Mouse (Mus musculus) myocyte (in vitro differentiated cells): Measurements from ENCODE around the gene C030005K15Rik. TPM values are rescaled to one million over a fixed set of nuclear protein-coding genes. Genes with fewer than 3 reads are reported as not detected.

ENCODE experiments used
- H3K27me3 ChIP-seq: one replicate; pipeline ENCODE4 v1.6.1; 2011; ENCODE audit not compliant: control insufficient read depth, insufficient read depth, insufficient read length
- H3K36me3 ChIP-seq: one replicate; pipeline ENCODE4 v1.6.1; 2011; ENCODE audit not compliant: control insufficient read depth, insufficient read depth
- H3K4me2 ChIP-seq: one replicate; pipeline ENCODE4 v1.6.1; 2011; ENCODE audit warnings: low read depth, control low read depth
- H3K4me3 ChIP-seq: one replicate; pipeline ENCODE4 v1.5.1; 2011; ENCODE audit warnings: mild to moderate bottlenecking, control low read depth, moderate library complexity
- H3K79me2 ChIP-seq: one replicate; pipeline ENCODE4 v1.6.1; 2011; ENCODE audit not compliant: control insufficient read depth, insufficient read depth
- H3ac ChIP-seq: one replicate; pipeline ENCODE4 v1.6.1; 2011; ENCODE audit not compliant: control insufficient read depth, insufficient read length
- CEBPB ChIP-seq: IDR thresholded peaks from 2 replicates; pipeline ENCODE4 v1.6.1; 2011; ENCODE audit warnings: mild to moderate bottlenecking, moderate library complexity; ENCODE audit not compliant: poor library complexity, insufficient read depth, severe bottlenecking
- E2F4 ChIP-seq: IDR thresholded peaks from one replicate; pipeline ENCODE4 v1.6.1; 2011; ENCODE audit warnings: mild to moderate bottlenecking, control low read depth, moderate library complexity; ENCODE audit not compliant: insufficient read depth
- MAX ChIP-seq: IDR thresholded peaks from one replicate; pipeline ENCODE4 v1.6.1; 2011; ENCODE audit warnings: low read depth, mild to moderate bottlenecking, control low read depth
- MYOD1 ChIP-seq, 3 experiments: IDR thresholded peaks; one replicate each; pipeline ENCODE4 v1.6.1; 2011; ENCODE audit warnings: control low read depth in 2 of 3, low read depth in 2 of 3, mild to moderate bottlenecking in 2 of 3, moderate library complexity in 1 of 3; ENCODE audit not compliant: insufficient read length in 2 of 3, control insufficient read depth in 1 of 3
- MYOG ChIP-seq, 3 experiments: IDR thresholded peaks; one replicate each; pipeline ENCODE4 v1.6.1; 2011; ENCODE audit warnings: control low read depth in 2 of 3, low read depth in 2 of 3, mild to moderate bottlenecking in 2 of 3; ENCODE audit not compliant: insufficient read length in 2 of 3, control insufficient read depth in 1 of 3, insufficient read depth in 1 of 3
- POLR2A ChIP-seq: IDR thresholded peaks from one replicate; pipeline ENCODE4 v1.6.1; 2011; ENCODE audit warnings: low read depth, mild to moderate bottlenecking, control low read depth, moderate library complexity; ENCODE audit not compliant: insufficient read length
- POLR2AphosphoS2 ChIP-seq: IDR thresholded peaks from one replicate; pipeline ENCODE4 v1.6.1; 2011; ENCODE audit warnings: low read depth, control low read depth; ENCODE audit not compliant: insufficient read length
- REST ChIP-seq: IDR thresholded peaks from one replicate; pipeline ENCODE4 v1.6.1; 2011; ENCODE audit warnings: mild to moderate bottlenecking, control low read depth, moderate library complexity; ENCODE audit not compliant: insufficient read depth, insufficient read length
- SRF ChIP-seq: IDR thresholded peaks from one replicate; pipeline ENCODE4 v1.6.1; 2011; ENCODE audit warnings: low read depth; ENCODE audit not compliant: control insufficient read depth, insufficient read length
- TCF12 ChIP-seq: IDR thresholded peaks from one replicate; pipeline ENCODE4 v1.6.1; 2011; ENCODE audit warnings: mild to moderate bottlenecking, control low read depth; ENCODE audit not compliant: poor library complexity, insufficient read depth, severe bottlenecking
- TCF3 ChIP-seq: IDR thresholded peaks from one replicate; pipeline ENCODE4 v1.6.1; 2011; ENCODE audit warnings: low read depth, control low read depth; ENCODE audit not compliant: insufficient read length
- USF1 ChIP-seq: IDR thresholded peaks from one replicate; pipeline ENCODE4 v1.6.1; 2011; ENCODE audit warnings: low read depth, mild to moderate bottlenecking, control low read depth, moderate library complexity
- polyA plus RNA-seq: library from polyadenylated mRNA; unstranded; fragments of >200 nt; fragmentation: generic; extraction: Trizol; gene quantifications from one replicate; pipeline ENCODE4 v1.2.1, GENCODE M21; 2012; ENCODE audit warnings: missing spikeins

The C030005K15Rik gene
- polyA plus RNA-seq, 1 experiment = not detected

DNA sequence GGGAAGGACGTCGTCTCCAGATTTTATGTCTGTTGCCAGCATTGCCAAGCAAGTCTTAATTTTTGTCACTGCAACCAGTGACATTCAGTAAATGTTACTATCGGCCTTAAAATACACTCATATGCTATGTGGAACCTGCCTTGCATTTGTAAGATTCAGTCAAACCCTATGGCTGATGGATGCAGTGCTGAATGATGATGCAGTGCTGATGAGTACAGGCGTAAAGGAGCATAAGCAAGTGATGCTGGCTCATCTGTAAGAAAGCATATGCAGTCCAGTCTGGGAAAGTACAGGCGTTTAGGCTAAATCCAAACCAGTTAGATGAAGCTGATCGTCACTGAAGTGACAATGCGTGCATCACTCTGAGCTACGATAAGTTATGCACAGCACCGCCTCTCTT lies 3.8 kb downstream of the C030005K15Rik start:
- H3K36me3 ChIP-seq = no peaks in the 10 kb centered on the region

DNA sequence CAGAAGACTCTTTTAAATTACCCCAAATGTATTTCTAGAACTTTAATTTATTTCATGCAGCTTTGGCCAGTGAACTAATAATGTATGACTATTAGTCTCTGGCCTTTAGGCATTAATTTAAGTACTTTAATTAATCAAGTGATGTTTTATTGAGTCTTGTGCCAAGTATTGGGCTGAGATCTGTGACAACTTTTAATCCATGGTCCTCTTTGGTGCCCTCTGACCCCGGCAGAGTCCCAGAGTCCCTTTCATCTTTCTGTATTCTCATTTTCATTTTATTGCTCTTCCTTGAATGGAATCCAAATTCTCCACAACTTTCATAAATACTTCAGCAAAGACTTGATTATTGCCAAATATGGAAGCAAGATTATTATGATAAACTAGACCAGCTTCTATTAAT lies 5.9 kb downstream of the C030005K15Rik start:
- H3K79me2 ChIP-seq = no peaks in the 10 kb centered on the region
- no peaks in the 10 kb centered on the region for H3K27me3 ChIP-seq
- no peak overlapping the region for H3K4me3 ChIP-seq
- no peak overlapping the region for H3ac ChIP-seq
- no peaks in the 10 kb centered on the region for H3K36me3 ChIP-seq
- no peak overlapping the region for H3K4me2 ChIP-seq
- no peak for TF ChIP-seq POLR2AphosphoS2
- no peak for TF ChIP-seq E2F4
- no peak for TF ChIP-seq TCF3
- TF ChIP-seq REST = no peak
- TF ChIP-seq SRF = no peak
- TF ChIP-seq CEBPB = no peak
- no peak for TF ChIP-seq USF1
- no peak for TF ChIP-seq MAX
- no peak for TF ChIP-seq MYOG (IDR thresholded peaks at IDR 0.05; ENCODE audit: control insufficient read depth in 1 of 3, insufficient read depth in 1 of 3, insufficient read length in 2 of 3, low read depth in 2 of 3)
- no peak for TF ChIP-seq TCF12
- no peak for TF ChIP-seq MYOD1 (IDR thresholded peaks at IDR 0.05; ENCODE audit: control insufficient read depth in 1 of 3, insufficient read length in 2 of 3, low read depth in 2 of 3)
- no peak for TF ChIP-seq POLR2A

More for the DNA sequence above, 3.8 kb downstream of the C030005K15Rik start:
- Histone ChIP-seq H3ac (no peak overlapping the region), H3K79me2 (no peaks in the 10 kb centered on the region), H3K27me3 (no peaks in the 10 kb centered on the region), H3K4me2 (no peak overlapping the region), H3K4me3 (no peak overlapping the region)
- TF ChIP-seq USF1 (no peak), POLR2AphosphoS2 (no peak)

DNA sequence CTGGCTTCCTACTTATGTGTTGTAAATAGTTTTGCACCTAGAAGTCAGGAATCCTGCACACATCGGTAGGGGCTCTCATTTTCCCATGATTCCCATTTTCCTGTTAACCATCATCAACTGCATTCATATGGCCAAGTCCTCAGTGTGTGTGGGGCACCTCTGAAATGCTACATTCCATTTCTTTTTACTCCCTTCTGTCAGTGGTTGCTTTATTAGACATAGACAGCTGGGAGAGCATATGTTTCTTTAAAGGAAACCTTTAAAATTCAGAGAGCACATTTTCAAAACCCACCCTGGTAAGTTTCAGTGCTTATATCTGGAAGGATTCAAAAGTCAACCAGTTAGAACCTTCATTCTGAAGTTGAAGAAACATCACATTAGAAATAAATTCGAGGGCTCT lies 8.5 kb downstream of the C030005K15Rik start:
- Histone ChIP-seq H3K27me3 (no peaks in the 10 kb centered on the region), H3K79me2 (no peaks in the 10 kb centered on the region), H3K36me3 (no peaks in the 10 kb centered on the region), H3K4me2 (no peak overlapping the region), H3K4me3 (no peak overlapping the region), H3ac (no peak overlapping the region)
- TF ChIP-seq MYOG (IDR thresholded peaks at IDR 0.05; ENCODE audit: control insufficient read depth in 1 of 3, insufficient read depth in 1 of 3, insufficient read length in 2 of 3, low read depth in 2 of 3) = no peak
- TF ChIP-seq SRF = no peak
- no peak for TF ChIP-seq POLR2A
- no peak for TF ChIP-seq POLR2AphosphoS2
- TF ChIP-seq TCF12 = no peak
- no peak for TF ChIP-seq REST

DNA sequence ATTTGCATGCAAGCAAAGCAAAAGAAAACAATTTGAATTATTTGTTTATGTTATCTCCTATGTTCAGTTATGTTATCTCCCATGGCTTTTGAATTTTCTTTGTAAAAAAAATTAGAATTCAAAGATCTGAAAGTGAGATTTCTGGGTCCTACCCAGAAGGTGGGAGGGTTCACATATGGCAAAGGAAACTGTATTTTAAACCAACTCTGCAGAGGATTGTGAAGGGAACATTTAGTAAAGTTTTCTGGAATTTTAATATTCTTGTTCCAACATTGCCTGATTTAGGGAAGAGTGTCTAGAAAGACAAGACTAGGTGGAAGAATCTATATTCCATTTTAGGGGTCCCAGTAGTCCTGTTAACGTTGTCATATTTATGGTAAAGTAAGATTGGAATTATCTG lies 9.3 kb downstream of the C030005K15Rik start:
- H3K36me3 ChIP-seq = no peaks in the 10 kb centered on the region
- H3K27me3 ChIP-seq = no peaks in the 10 kb centered on the region
- no peak overlapping the region for H3ac ChIP-seq
- H3K4me3 ChIP-seq = no peak overlapping the region
- no peak overlapping the region for H3K4me2 ChIP-seq
- TF ChIP-seq MYOD1 (IDR thresholded peaks at IDR 0.05; ENCODE audit: control insufficient read depth in 1 of 3, insufficient read length in 2 of 3, low read depth in 2 of 3) = no peak
- no peak for TF ChIP-seq E2F4
- no peak for TF ChIP-seq POLR2AphosphoS2
- TF ChIP-seq CEBPB = no peak
- TF ChIP-seq USF1 = no peak
- no peaks in the 10 kb centered on the region for H3K79me2 ChIP-seq

DNA sequence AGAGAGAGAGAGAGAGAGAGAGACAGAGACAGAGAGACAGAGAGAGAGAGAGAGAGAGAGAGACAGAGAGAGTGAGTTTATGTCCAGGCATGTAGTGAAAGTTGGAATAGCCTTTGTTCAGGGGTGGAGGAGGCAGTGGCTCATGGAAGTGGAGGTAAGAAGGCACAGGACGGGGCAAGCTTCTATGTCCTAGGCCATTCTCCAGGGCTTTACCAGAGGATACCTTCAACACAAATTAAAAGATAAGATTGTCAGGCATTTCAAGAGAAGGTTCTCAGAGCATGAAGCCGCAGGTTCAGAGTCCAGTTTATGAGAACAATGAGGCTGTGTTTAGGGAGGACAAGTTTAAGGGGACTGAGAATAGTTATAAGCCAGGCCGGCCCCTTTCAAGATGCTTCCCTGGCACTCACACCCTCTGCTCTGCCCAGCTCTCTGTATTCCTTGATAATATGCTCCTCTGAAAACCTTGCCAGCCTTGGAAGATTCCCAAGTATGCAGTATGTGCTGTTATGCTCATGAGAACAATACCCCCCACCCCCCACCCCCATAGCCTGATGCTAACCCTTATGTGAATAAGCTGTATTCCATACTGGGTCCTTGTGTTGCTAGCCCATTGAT lies 11.2 kb downstream of the C030005K15Rik start:
- no peak overlapping the region for H3K4me3 ChIP-seq
- no peak overlapping the region for H3ac ChIP-seq
- no peaks in the 10 kb centered on the region for H3K79me2 ChIP-seq
- H3K36me3 ChIP-seq = no peaks in the 10 kb centered on the region
- no peak overlapping the region for H3K4me2 ChIP-seq
- TF ChIP-seq TCF12 (no peak), REST (no peak), MYOD1 (IDR thresholded peaks at IDR 0.05; ENCODE audit: control insufficient read depth in 1 of 3, insufficient read length in 2 of 3, low read depth in 2 of 3) (no peak), POLR2AphosphoS2 (no peak), USF1 (no peak), E2F4 (no peak), MAX (no peak), MYOG (IDR thresholded peaks at IDR 0.05; ENCODE audit: control insufficient read depth in 1 of 3, insufficient read depth in 1 of 3, insufficient read length in 2 of 3, low read depth in 2 of 3) (no peak), CEBPB (no peak), POLR2A (no peak), TCF3 (no peak)
- no peaks in the 10 kb centered on the region for H3K27me3 ChIP-seq
